Mouse (Mus musculus): ENCODE results near the gene Fxyd1. TPM values are rescaled to one million over a fixed set of nuclear protein-coding genes. Genes with fewer than 3 reads are reported as not detected.

Fxyd1 gene
- polyA plus RNA-seq, 1 experiment from 2014 or later: 21.8 TPM

- Histone ChIP-seq H3K9me3 (ENCODE audit: control insufficient read depth, low read length) (0 out of 2 replicates have a peak, but pooled peaks cover 2% of the 10 kb centered on the region), H3K4me3 (ENCODE audit: low read depth, low read length) (no peak overlapping the region), H3K27ac (ENCODE audit: low read depth, low read length) (no peak overlapping the region), H3K36me3 (ENCODE audit: control insufficient read depth, insufficient read depth, low read length) (no peaks in the 10 kb centered on the region), H3K9ac (ENCODE audit: low read length) (no peak overlapping the region), H3K4me2 (ENCODE audit: low read depth) (no peak overlapping the region), H3K27me3 (ENCODE audit: control insufficient read depth, insufficient read depth, low read length) (no peaks in the 10 kb centered on the region), H3K4me1 (ENCODE audit: control insufficient read depth, insufficient read depth, low read length) (peaks cover 2% of the 10 kb centered on the region; the same call in 1 of the 2 replicates)
- no peak for DNase-seq (ENCODE audit: low spot score)
- no peak for ATAC-seq (ENCODE audit: insufficient read depth, low FRiP score, low TSS enrichment)
Measured at GRCm38 (mm10) chr7:31082106-31082505, 25.1 kb upstream of the Fxyd1 start.

- DNase-seq (ENCODE audit: low spot score) (no peak), ATAC-seq (ENCODE audit: insufficient read depth, low FRiP score, low TSS enrichment) (no peak)
- Histone ChIP-seq H3K4me1 (ENCODE audit: control insufficient read depth, insufficient read depth, low read length) (peaks cover 2% of the 10 kb centered on the region; the same call in 1 of the 2 replicates), H3K36me3 (ENCODE audit: control insufficient read depth, insufficient read depth, low read length) (no peaks in the 10 kb centered on the region), H3K27me3 (ENCODE audit: control insufficient read depth, insufficient read depth, low read length) (no peaks in the 10 kb centered on the region), H3K4me2 (ENCODE audit: low read depth) (no peak overlapping the region), H3K9ac (ENCODE audit: low read length) (no peak overlapping the region), H3K4me3 (ENCODE audit: low read depth, low read length) (no peak overlapping the region), H3K27ac (ENCODE audit: low read depth, low read length) (no peak overlapping the region), H3K9me3 (ENCODE audit: control insufficient read depth, low read length) (0 out of 2 replicates have a peak, but pooled peaks cover 2% of the 10 kb centered on the region)
- WGBS: 70% methylated on average over 1 of the region's 1 CpGs
Measured at GRCm38 (mm10) chr7:31081106-31081505, 24.1 kb upstream of the Fxyd1 start.

- ATAC-seq (ENCODE audit: insufficient read depth, low FRiP score, low TSS enrichment) (no peak), DNase-seq (ENCODE audit: low spot score) (no peak)
- Histone ChIP-seq H3K9ac (ENCODE audit: low read length) (no peak overlapping the region), H3K4me2 (ENCODE audit: low read depth) (no peak overlapping the region), H3K4me1 (ENCODE audit: control insufficient read depth, insufficient read depth, low read length) (peaks cover 2% of the 10 kb centered on the region; the same call in 1 of the 2 replicates), H3K36me3 (ENCODE audit: control insufficient read depth, insufficient read depth, low read length) (no peaks in the 10 kb centered on the region), H3K9me3 (ENCODE audit: control insufficient read depth, low read length) (0 out of 2 replicates have a peak, but pooled peaks cover 2% of the 10 kb centered on the region), H3K27ac (ENCODE audit: low read depth, low read length) (no peak overlapping the region), H3K4me3 (ENCODE audit: low read depth, low read length) (no peak overlapping the region), H3K27me3 (ENCODE audit: control insufficient read depth, insufficient read depth, low read length) (no peaks in the 10 kb centered on the region)
- 63% methylated on average over 3 of the region's 3 CpGs for WGBS
Measured at GRCm38 (mm10) chr7:31080611-31081010, 23.6 kb upstream of the Fxyd1 start.

GRCm38 (mm10) chr7:31079670-31080069 is 22.7 kb upstream of the Fxyd1 start:
- no peak for ATAC-seq (ENCODE audit: insufficient read depth, low FRiP score, low TSS enrichment)
- WGBS: 91% methylated on average over 8 of the region's 8 CpGs
- H3K9me3 ChIP-seq (ENCODE audit: control insufficient read depth, low read length): 0 out of 2 replicates have a peak, but pooled peaks cover 2% of the 10 kb centered on the region
- no peak overlapping the region for H3K4me3 ChIP-seq (ENCODE audit: low read depth, low read length)
- no peak overlapping the region for H3K27ac ChIP-seq (ENCODE audit: low read depth, low read length)
- no peaks in the 10 kb centered on the region for H3K36me3 ChIP-seq (ENCODE audit: control insufficient read depth, insufficient read depth, low read length)
- H3K9ac ChIP-seq (ENCODE audit: low read length): no peak overlapping the region
- no peaks in the 10 kb centered on the region for H3K27me3 ChIP-seq (ENCODE audit: control insufficient read depth, insufficient read depth, low read length)
- peaks cover 2% of the 10 kb centered on the region; the same call in 1 of the 2 replicates for H3K4me1 ChIP-seq (ENCODE audit: control insufficient read depth, insufficient read depth, low read length)
- DNase-seq (ENCODE audit: low spot score): no peak
- no peak overlapping the region for H3K4me2 ChIP-seq (ENCODE audit: low read depth)

GRCm38 (mm10) chr7:31077885-31078445 is 21.0 kb upstream of the Fxyd1 start:
- no peak for ATAC-seq (ENCODE audit: insufficient read depth, low FRiP score, low TSS enrichment)

GRCm38 (mm10) chr7:31077470-31077869 is 20.5 kb upstream of the Fxyd1 start:
- no peak overlapping the region for H3K9ac ChIP-seq (ENCODE audit: low read length)
- H3K36me3 ChIP-seq (ENCODE audit: control insufficient read depth, insufficient read depth, low read length): no peaks in the 10 kb centered on the region
- no peaks in the 10 kb centered on the region for H3K27me3 ChIP-seq (ENCODE audit: control insufficient read depth, insufficient read depth, low read length)
- H3K9me3 ChIP-seq (ENCODE audit: control insufficient read depth, low read length): 0 out of 2 replicates have a peak, but pooled peaks cover 2% of the 10 kb centered on the region
- 62% methylated on average over 6 of the region's 6 CpGs for WGBS
- H3K4me1 ChIP-seq (ENCODE audit: control insufficient read depth, insufficient read depth, low read length): peaks cover under 1% of the 10 kb centered on the region; the same call in 1 of the 2 replicates
- DNase-seq (ENCODE audit: low spot score) (no peak), ATAC-seq (ENCODE audit: insufficient read depth, low FRiP score, low TSS enrichment) (peak; percentile 38; the same call in 1 of the 2 replicates)
- 0 out of 2 replicates have a peak overlapping the region, but pooled peaks have one; percentile 5 for H3K4me2 ChIP-seq (ENCODE audit: low read depth)
- no peak overlapping the region for H3K4me3 ChIP-seq (ENCODE audit: low read depth, low read length)
- H3K27ac ChIP-seq (ENCODE audit: low read depth, low read length): no peak overlapping the region

More at GRCm38 (mm10) chr7:31077885-31078445, 21.0 kb upstream of the Fxyd1 start:
- Histone ChIP-seq H3K36me3 (ENCODE audit: control insufficient read depth, insufficient read depth, low read length) (no peaks in the 10 kb centered on the region), H3K4me3 (ENCODE audit: low read depth, low read length) (no peak overlapping the region), H3K9ac (ENCODE audit: low read length) (no peak overlapping the region), H3K9me3 (ENCODE audit: control insufficient read depth, low read length) (0 out of 2 replicates have a peak, but pooled peaks cover 2% of the 10 kb centered on the region), H3K27me3 (ENCODE audit: control insufficient read depth, insufficient read depth, low read length) (no peaks in the 10 kb centered on the region), H3K4me1 (ENCODE audit: control insufficient read depth, insufficient read depth, low read length) (peaks cover 2% of the 10 kb centered on the region; the same call in 1 of the 2 replicates), H3K4me2 (ENCODE audit: low read depth) (0 out of 2 replicates have a peak overlapping the region, but pooled peaks have one; percentile 5), H3K27ac (ENCODE audit: low read depth, low read length) (no peak overlapping the region)
- peak; percentile 39 for DNase-seq (ENCODE audit: low spot score)
- 46% methylated on average over 5 of the region's 5 CpGs for WGBS

- Histone ChIP-seq H3K27me3 (ENCODE audit: control insufficient read depth, insufficient read depth, low read length) (no peaks in the 10 kb centered on the region), H3K9me3 (ENCODE audit: control insufficient read depth, low read length) (0 out of 2 replicates have a peak, but pooled peaks cover 2% of the 10 kb centered on the region), H3K9ac (ENCODE audit: low read length) (no peak within 1 kb of the TSS), H3K4me2 (ENCODE audit: low read depth) (no peak within 1 kb of the TSS), H3K36me3 (ENCODE audit: control insufficient read depth, insufficient read depth, low read length) (no peaks in the 10 kb centered on the region), H3K4me3 (ENCODE audit: low read depth, low read length) (no peak within 1 kb of the TSS), H3K27ac (ENCODE audit: low read depth, low read length) (no peak within 1 kb of the TSS), H3K4me1 (ENCODE audit: control insufficient read depth, insufficient read depth, low read length) (peaks cover 2% of the 10 kb centered on the region; the same call in 1 of the 2 replicates)
- no peak for ATAC-seq (ENCODE audit: insufficient read depth, low FRiP score, low TSS enrichment)
- no peak for DNase-seq (ENCODE audit: low spot score)
- 56% methylated on average over 5 of the region's 5 CpGs for WGBS
Measured at GRCm38 (mm10) chr7:31076492-31076891, 19.5 kb upstream of the Fxyd1 start, which contains the start of gene Fxyd3. Fxyd3 (minus strand) TSS chr7:31076704.

- Histone ChIP-seq H3K4me2 (ENCODE audit: low read depth) (no peak overlapping the region), H3K27ac (ENCODE audit: low read depth, low read length) (no peak overlapping the region), H3K27me3 (ENCODE audit: control insufficient read depth, insufficient read depth, low read length) (no peaks in the 10 kb centered on the region), H3K4me3 (ENCODE audit: low read depth, low read length) (no peak overlapping the region), H3K36me3 (ENCODE audit: control insufficient read depth, insufficient read depth, low read length) (no peaks in the 10 kb centered on the region), H3K9me3 (ENCODE audit: control insufficient read depth, low read length) (no peaks in the 10 kb centered on the region), H3K4me1 (ENCODE audit: control insufficient read depth, insufficient read depth, low read length) (peaks cover 2% of the 10 kb centered on the region; the same call in 1 of the 2 replicates), H3K9ac (ENCODE audit: low read length) (no peak overlapping the region)
- 74% methylated on average over 5 of the region's 5 CpGs for WGBS
- no peak for DNase-seq (ENCODE audit: low spot score)
- no peak for ATAC-seq (ENCODE audit: insufficient read depth, low FRiP score, low TSS enrichment)
Measured at GRCm38 (mm10) chr7:31074713-31075069, 17.7 kb upstream of the Fxyd1 start.

Data from neural tube, embryonic 11.5 days (tissue).